Mouse (Mus musculus) hindbrain, embryonic 10.5 days (tissue): ENCODE results near the gene Tomm20. TPM values are rescaled to one million over a fixed set of nuclear protein-coding genes. Genes with fewer than 3 reads are reported as not detected.
"Not testable (repeated sequence)": the region's sequence is repeated elsewhere in the genome, so short reads cannot be mapped to it uniquely, and the experiment has no call there.

Source experiments
- DNase-seq: peaks from one replicate; pipeline ENCODE4 v3.0.0-alpha.2; 2017; ENCODE audit warnings: low spot score
- H3K27ac ChIP-seq: fragments of 300-500 bp; sonication (generic); 2 replicates; pipeline ENCODE4 v1.5.1; 2016; ENCODE audit warnings: mild to moderate bottlenecking, moderate library complexity
- H3K27me3 ChIP-seq: fragments of 300-500 bp; sonication (generic); 2 replicates; pipeline ENCODE4 v1.6.1; 2016; ENCODE audit warnings: mild to moderate bottlenecking; ENCODE audit not compliant: poor library complexity, insufficient read depth, severe bottlenecking
- H3K36me3 ChIP-seq: fragments of 300-500 bp; sonication (generic); 2 replicates; pipeline ENCODE4 v1.6.1; 2016; ENCODE audit warnings: mild to moderate bottlenecking, moderate library complexity
- H3K4me1 ChIP-seq: fragments of 300-500 bp; sonication (generic); replicated peaks from 2 replicates; pipeline ENCODE4 v1.6.1; 2016; ENCODE audit warnings: mild to moderate bottlenecking
- H3K4me3 ChIP-seq: fragments of 300-500 bp; sonication (generic); 2 replicates; pipeline ENCODE4 v1.5.1; 2016; ENCODE audit warnings: mild to moderate bottlenecking, moderate library complexity
- H3K9me3 ChIP-seq: fragments of 300-500 bp; sonication (generic); 2 replicates; pipeline ENCODE4 v1.6.1; 2016; ENCODE audit warnings: mild to moderate bottlenecking, moderate library complexity
- WGBS: fragments of 180-500 bp; shearing (Covaris S2); methylation state at CpG from one replicate; pipeline ENCODE4 v1.1.7; 2016; 5-methylcytosine and 5-hydroxymethylcytosine counted together
- polyA plus RNA-seq: library from polyadenylated mRNA; unstranded; fragments of >200 nt; fragmentation: Nextera tagmentation; extraction: Ambion mirVana; gene quantifications from 2 replicates; pipeline ENCODE4 v1.2.1, GENCODE M21; 2016

Gene Tomm20
- polyA plus RNA-seq: 250 and 288 TPM in 2 replicates

DNA sequence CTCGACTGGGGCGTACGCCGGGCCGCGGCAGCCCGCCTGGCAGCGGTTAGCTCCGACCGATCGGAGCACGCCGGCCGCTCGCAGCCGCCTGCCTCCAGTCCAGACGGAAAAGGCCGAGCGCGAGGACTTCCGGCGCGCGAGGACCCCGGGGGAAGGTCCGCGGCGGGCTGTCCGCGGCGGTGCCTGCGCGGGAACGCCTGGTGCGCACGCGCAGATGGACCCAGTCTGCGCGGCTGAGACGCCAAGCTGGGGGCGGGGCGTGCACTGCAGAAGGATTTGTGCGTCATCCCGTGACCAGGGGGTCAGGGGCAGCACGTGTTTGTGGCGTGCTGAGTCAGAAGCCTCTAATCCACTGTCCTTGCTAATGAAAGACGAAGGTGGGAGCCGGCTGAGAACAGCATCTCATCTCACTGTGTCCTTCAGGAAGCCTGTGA lies at the start of gene Tomm20:
TSS of gene Tomm20 (minus strand) at position 115 of the 434 bp plus-strand sequence.
- WGBS: under 1% methylated on average over 48 of the region's 48 CpGs
- Histone ChIP-seq H3K9me3 (no peaks in the 10 kb centered on the region), H3K4me3 (peak within 1 kb of the TSS; percentile 87), H3K27ac (peak within 1 kb of the TSS; percentile 95), H3K4me1 (peaks cover 24% of the 10 kb centered on the region), H3K36me3 (peaks cover 40% of the 10 kb centered on the region), H3K27me3 (no peaks in the 10 kb centered on the region)
- DNase-seq: peak; percentile 96

DNA sequence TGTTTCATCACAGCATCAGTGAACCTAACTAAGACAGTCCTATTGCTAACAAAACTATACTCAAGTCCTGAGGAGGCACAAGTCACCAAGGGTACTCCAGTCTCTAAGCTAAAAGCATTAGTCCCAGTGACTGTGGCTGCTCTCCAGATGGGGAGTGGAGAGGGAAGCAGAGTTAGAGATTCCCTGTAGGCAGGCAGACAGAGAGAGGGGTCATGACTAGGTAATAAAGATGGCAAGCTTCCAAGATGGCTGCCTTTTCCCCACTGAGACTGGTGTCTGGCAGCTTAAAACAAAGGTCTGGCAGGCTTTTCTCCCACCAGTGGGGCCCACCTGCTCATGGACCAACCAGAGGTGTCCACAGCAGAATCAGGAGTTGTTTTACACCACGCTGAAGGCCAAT lies 48.9 kb upstream of the Tomm20 start:
- no peaks in the 10 kb centered on the region for H3K4me1 ChIP-seq
- H3K36me3 ChIP-seq: no peaks in the 10 kb centered on the region
- H3K9me3 ChIP-seq: no peaks in the 10 kb centered on the region
- DNase-seq: no peak
- H3K27me3 ChIP-seq: no peaks in the 10 kb centered on the region
- 76% methylated on average over 1 of the region's 1 CpGs for WGBS
- no peak overlapping the region for H3K4me3 ChIP-seq
- H3K27ac ChIP-seq: no peak overlapping the region

GRCm38 (mm10) chr8:126989363-126990153 lies 43.9 kb upstream of the Tomm20 start:
- Histone ChIP-seq H3K4me3 (no peak overlapping the region), H3K27ac (no peak overlapping the region), H3K4me1 (0 out of 2 replicates have a peak, but pooled peaks cover 4% of the 10 kb centered on the region), H3K27me3 (no peaks in the 10 kb centered on the region), H3K36me3 (no peaks in the 10 kb centered on the region), H3K9me3 (no peaks in the 10 kb centered on the region)
- no peak for DNase-seq
- 82% methylated on average over 5 of the region's 5 CpGs for WGBS

GRCm38 (mm10) chr8:126988346-126989006 lies 42.8 kb upstream of the Tomm20 start:
- 67% methylated on average over 16 of the region's 16 CpGs for WGBS
- no peak for DNase-seq
- Histone ChIP-seq H3K4me1 (0 out of 2 replicates have a peak, but pooled peaks cover 4% of the 10 kb centered on the region), H3K4me3 (no peak overlapping the region), H3K9me3 (no peaks in the 10 kb centered on the region), H3K36me3 (no peaks in the 10 kb centered on the region), H3K27ac (no peak overlapping the region), H3K27me3 (no peaks in the 10 kb centered on the region)

DNA sequence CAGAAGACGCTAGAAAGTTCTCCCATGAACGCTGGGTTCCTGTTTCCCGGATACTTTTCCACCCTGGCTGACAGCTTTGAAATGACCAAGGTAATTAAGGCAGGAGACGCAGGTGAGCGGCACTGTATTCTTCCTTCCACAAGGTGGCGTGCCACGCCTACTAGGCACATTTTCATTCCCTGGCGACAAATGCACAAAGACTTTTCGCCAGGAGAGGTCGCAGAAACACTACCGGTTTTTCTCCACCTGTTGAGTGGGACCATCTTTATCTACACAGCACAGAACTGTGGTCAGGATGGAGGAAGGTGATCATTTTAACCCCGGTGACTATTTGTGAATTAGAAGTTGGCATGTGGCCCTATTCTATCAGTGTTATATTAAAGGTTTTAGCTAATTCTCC lies 40.9 kb upstream of the Tomm20 start:
- no peaks in the 10 kb centered on the region for H3K27me3 ChIP-seq
- H3K36me3 ChIP-seq: no peaks in the 10 kb centered on the region
- peak; percentile 79 for DNase-seq
- H3K9me3 ChIP-seq: no peaks in the 10 kb centered on the region
- WGBS: 4% methylated on average over 12 of the region's 12 CpGs
- H3K27ac ChIP-seq: no peak overlapping the region
- no peak overlapping the region for H3K4me3 ChIP-seq
- 0 out of 2 replicates have a peak, but pooled peaks cover 4% of the 10 kb centered on the region for H3K4me1 ChIP-seq

DNA sequence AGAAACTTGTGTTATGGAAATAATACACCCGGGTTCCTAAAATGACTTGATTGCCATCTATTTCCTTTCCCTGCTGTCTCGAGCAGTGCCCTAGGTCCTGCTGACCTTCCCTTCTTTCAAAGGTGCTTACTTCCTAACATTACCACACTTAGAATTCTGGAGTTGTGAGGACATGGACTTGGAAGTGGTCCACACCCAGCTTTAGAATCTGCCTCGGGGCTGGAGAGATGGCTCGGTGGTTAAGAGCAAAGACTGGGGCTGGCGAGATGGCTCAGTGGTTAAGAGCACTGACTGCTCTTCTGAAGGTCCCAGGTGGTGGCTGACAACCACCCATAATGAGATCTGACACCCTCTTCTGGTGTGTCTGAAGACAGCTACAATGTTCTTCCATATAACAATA lies 34.4 kb upstream of the Tomm20 start:
- H3K27ac ChIP-seq: no peak overlapping the region
- no peak for DNase-seq
- H3K9me3 ChIP-seq: no peaks in the 10 kb centered on the region
- no peaks in the 10 kb centered on the region for H3K36me3 ChIP-seq
- H3K4me3 ChIP-seq: no peak overlapping the region
- 73% methylated on average over 5 of the region's 5 CpGs for WGBS
- 0 out of 2 replicates have a peak, but pooled peaks cover 3% of the 10 kb centered on the region for H3K4me1 ChIP-seq
- peaks cover 34% of the 10 kb centered on the region for H3K27me3 ChIP-seq

DNA sequence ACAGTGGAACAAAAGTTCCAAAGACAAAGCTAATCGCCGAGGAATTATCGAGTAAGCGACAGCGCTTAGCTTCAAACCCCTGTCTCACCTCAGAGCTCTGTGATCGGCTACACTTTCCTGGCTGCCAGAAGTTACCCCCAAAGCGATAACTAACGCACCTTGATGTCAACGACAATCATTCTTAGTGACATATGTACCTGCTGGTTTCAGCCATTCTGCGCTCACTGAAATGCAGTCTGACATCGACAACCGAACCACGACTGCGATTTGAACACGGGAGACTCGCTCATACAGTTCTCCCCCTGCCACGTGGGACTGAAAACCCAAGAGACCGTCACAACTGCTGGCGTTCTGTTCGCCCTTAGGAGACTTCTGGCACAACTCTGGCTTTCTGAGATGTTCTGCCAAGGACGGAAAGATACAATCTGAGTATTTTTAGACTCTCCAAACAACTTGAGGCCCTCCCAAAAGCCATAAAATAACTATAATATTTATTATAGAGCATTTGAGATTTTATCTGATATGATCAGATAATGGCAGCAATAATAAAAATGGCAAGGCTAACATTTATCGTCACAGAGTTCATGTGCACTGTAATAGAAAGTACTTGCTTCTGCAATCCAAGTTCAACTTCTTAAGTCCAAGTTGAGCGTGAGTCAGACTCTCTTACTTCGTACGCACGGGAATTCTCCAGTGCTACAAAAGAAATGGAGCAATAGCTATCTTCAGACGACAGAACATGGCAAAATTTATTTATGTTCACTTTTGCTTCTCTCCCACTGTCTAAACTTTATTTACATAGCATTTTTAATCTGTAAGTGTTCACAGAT lies 33.7 kb upstream of the Tomm20 start:
- no peaks in the 10 kb centered on the region for H3K9me3 ChIP-seq

DNA sequence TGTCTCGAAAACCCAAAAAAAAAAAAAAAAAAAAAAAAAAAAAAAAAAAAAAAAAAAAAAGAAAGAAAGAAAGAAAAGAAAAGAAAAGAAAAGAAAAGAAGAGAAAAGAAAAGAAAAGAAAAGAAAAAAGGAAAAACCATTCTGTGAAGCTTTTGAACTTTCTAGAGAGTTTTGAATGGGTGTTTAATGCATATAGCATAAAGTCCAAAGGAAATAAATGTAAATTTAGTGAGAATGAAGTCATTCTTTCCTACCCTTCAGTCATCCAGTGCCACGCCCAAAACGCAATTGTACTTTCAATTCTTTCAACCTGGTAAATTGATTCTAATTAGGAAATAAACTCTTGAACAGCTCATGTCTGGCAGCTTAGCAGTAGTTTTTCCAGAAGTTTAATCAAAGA lies 32.9 kb upstream of the Tomm20 start:
- not testable (repeated sequence) for DNase-seq, H3K9me3 ChIP-seq, H3K27ac ChIP-seq, H3K36me3 ChIP-seq, H3K4me1 ChIP-seq
- Histone ChIP-seq H3K27me3 (peaks cover 34% of the 10 kb centered on the region), H3K4me3 (peak overlapping the region; percentile 35)
- 54% methylated on average over 3 of the region's 3 CpGs for WGBS

More for the DNA sequence above, 33.7 kb upstream of the Tomm20 start:
- H3K4me3 ChIP-seq: peak overlapping the region; percentile 35
- no peaks in the 10 kb centered on the region for H3K36me3 ChIP-seq
- no peak overlapping the region for H3K27ac ChIP-seq
- no peak for DNase-seq
- H3K27me3 ChIP-seq: peaks cover 34% of the 10 kb centered on the region
- H3K4me1 ChIP-seq: 0 out of 2 replicates have a peak, but pooled peaks cover 3% of the 10 kb centered on the region
- 26% methylated on average over 27 of the region's 27 CpGs for WGBS

GRCm38 (mm10) chr8:126978028-126978427 lies 32.4 kb upstream of the Tomm20 start:
- H3K36me3 ChIP-seq: no peaks in the 10 kb centered on the region
- H3K4me3 ChIP-seq: no peak overlapping the region
- H3K9me3 ChIP-seq: no peaks in the 10 kb centered on the region
- no peak for DNase-seq
- H3K4me1 ChIP-seq: 0 out of 2 replicates have a peak, but pooled peaks cover 3% of the 10 kb centered on the region
- H3K27me3 ChIP-seq: peaks cover 34% of the 10 kb centered on the region
- no peak overlapping the region for H3K27ac ChIP-seq
- 78% methylated on average over 10 of the region's 10 CpGs for WGBS

GRCm38 (mm10) chr8:126976608-126977348 lies 31.1 kb upstream of the Tomm20 start:
- 0 out of 2 replicates have a peak, but pooled peaks cover 3% of the 10 kb centered on the region for H3K4me1 ChIP-seq
- 77% methylated on average over 8 of the region's 8 CpGs for WGBS
- H3K4me3 ChIP-seq: no peak overlapping the region
- no peak overlapping the region for H3K27ac ChIP-seq
- no peaks in the 10 kb centered on the region for H3K36me3 ChIP-seq
- no peak for DNase-seq
- peaks cover 34% of the 10 kb centered on the region for H3K27me3 ChIP-seq
- H3K9me3 ChIP-seq: no peaks in the 10 kb centered on the region

GRCm38 (mm10) chr8:126975706-126976105 lies 30.1 kb upstream of the Tomm20 start:
- 28% methylated on average over 1 of the region's 1 CpGs for WGBS

GRCm38 (mm10) chr8:126974511-126974910 lies 28.9 kb upstream of the Tomm20 start:
- Histone ChIP-seq H3K36me3 (no peaks in the 10 kb centered on the region), H3K27me3 (peaks cover 28% of the 10 kb centered on the region), H3K27ac (no peak overlapping the region), H3K4me1 (peaks cover 17% of the 10 kb centered on the region), H3K9me3 (no peaks in the 10 kb centered on the region), H3K4me3 (no peak overlapping the region)
- 81% methylated on average over 4 of the region's 4 CpGs for WGBS
- DNase-seq: no peak

More at GRCm38 (mm10) chr8:126975706-126976105, 30.1 kb upstream of the Tomm20 start:
- Histone ChIP-seq H3K27me3 (peaks cover 34% of the 10 kb centered on the region), H3K9me3 (no peaks in the 10 kb centered on the region), H3K36me3 (no peaks in the 10 kb centered on the region), H3K4me3 (no peak overlapping the region), H3K27ac (no peak overlapping the region), H3K4me1 (peaks cover 9% of the 10 kb centered on the region; the same call in 1 of the 2 replicates)
- DNase-seq: no peak
